Mouse (Mus musculus) naive thymus-derived CD4-positive, alpha-beta T cell, adult 2 months (primary cell): ENCODE data around the gene Tpt1.

Experiments
- DNase-seq: peaks from one replicate; pipeline ENCODE4 v3.0.0-alpha.2; 2011; ENCODE audit warnings: low read depth

The Tpt1 gene

GRCm38 (mm10) chr14:75877297-75877696 is 32.4 kb downstream of the Tpt1 start:
- DNase-seq = no peak

DNA sequence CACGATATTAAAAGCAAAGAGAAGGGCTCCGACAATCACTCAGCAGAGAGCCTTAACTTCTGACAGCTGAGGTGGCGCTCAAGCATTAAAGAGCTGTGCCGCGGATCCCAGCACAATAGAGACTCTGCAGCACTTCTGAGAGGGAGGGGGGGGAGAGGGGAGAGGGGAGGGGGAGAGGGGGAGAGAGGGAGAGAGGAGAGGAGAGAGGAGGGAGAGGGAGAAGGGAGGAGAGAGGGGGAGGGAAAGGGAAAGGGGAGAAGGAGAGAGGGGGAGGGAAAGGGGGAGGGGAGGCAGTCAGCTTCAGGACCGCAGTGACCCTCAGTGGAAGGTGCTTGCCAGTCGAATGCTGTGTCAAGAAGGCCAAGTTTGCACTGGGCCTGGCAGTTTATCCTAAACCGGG is 34.1 kb downstream of the Tpt1 start:
- no peak for DNase-seq

DNA sequence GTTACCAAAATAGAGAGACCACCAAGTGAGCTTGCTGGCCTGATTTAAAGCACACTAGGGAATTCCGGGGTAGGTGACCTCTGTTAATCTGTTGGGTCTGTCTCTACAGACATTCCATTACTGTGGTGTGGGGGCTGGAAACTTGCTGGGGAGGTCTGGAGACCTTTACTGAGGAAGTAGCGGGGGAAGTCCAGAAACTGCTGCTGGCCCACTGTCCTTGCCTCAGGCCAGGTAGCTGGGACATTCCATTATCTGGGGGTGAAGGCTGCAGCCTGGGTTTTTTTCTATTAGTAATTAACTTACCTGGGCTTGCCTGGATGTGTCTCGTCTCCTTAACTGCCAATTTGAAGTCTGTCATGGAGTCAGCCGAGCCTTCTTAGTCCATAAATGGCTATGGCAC is 37.0 kb downstream of the Tpt1 start:
- DNase-seq = no peak

- no peak for DNase-seq
Observed at GRCm38 (mm10) chr14:75883330-75883729, 38.4 kb downstream of the Tpt1 start.

DNA sequence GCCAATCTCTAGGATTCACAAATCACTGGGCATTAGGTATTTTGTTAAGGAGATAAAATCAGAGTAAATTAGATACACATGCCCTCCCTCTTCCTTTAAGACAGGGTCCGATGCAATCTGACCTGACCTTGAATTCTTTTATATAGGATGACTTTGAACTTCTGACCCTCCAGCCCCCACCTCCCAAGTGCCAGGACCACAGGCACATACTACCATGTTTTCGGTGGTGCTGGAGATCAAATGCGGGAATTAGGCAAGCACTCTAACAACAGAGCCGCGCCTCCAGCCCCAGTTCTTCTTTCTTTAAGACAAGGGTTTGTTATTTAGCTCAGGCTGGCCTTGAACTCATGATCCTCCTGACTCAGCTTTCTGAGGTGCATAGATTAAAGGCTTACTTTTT is 39.0 kb downstream of the Tpt1 start:
- no peak for DNase-seq

DNA sequence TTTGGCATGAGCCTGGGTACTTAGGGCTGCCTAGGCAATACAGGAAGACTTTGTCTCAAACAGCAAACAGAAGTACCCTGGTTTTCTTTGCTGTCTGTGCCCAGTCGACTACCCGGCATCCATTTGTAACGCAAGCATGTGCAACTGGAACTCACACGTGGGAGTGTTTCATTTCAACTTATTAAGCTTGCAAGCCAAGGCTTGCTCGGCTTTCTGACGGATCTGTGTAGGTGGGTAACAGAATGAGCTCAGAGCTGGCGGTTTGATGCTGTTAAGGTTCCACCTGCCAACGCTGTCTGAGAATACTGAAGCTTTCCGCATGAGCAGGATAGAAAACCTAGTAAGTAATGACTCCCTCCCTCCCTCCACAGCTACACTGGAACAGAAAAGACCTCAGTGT is 47.2 kb downstream of the Tpt1 start:
- DNase-seq = no peak
